ENCODE assay signal across 8 mouse cellular contexts in the genomic region with DNA sequence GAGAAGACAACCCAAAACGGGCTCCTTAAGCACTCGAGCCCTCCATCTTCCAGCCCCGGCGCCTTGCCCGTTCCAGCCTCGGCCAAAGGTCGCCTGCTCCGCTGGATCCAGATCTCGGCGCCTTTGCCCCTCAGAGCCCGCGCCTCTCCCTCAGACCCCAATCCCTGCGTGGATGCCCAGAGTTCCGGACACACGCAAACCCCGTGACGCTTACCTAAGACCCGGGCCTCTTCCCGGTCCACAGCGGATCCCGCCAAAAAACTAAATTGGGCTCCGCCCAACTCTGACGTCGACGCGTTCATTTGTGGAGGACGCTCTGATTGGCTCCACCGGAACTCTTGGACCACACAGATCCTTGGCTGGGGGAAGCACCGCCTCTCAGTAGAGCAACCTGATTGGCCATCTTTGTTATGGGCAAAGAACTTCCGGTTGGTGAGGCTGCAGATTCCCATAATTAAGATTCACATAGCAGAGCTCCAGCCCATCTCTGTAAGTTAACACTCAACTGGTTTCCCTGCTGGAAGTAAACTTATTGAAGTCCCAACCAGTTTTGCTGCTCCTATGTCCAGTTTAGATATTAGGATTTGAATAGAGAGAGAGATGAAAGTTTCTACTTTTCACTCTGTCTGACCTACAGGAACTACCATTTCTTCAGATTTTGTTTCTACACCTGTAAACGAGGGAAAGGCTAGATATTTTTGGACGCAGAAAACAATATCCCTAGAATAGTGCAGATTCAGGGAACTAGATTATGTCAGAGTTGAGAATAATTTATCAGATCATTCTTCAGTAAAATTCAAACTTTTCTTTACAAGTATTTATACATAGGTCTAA. TPM values are rescaled to one million over a fixed set of nuclear protein-coding genes. Genes with fewer than 3 reads are reported as not detected.
A peak's percentile ranks its signal among the peaks of the same experiment; 100 is the strongest.
DNase-seq lines count a peak whose midpoint lies in the region; ATAC-seq lines count a peak whose summit lies in the region.

Gene Mcm10 (minus strand): TSS at position 301 of the 834 bp plus-strand sequence.

- peak within 1 kb of the TSS; percentile 47 for H3K4me3 ChIP-seq in forebrain, embryonic 14.5 days (ENCODE audit: low read depth, low read length)
- H3K4me3 ChIP-seq in neural tube, embryonic 15.5 days (replicated peaks): peak within 1 kb of the TSS; percentile 54

- H3K27me3 ChIP-seq in forebrain, embryonic 14.5 days (replicated peaks; ENCODE audit: control insufficient read depth, insufficient read depth, low read length): no peaks in the 10 kb centered on the region
- no peaks in the 10 kb centered on the region for H3K27me3 ChIP-seq in neural tube, embryonic 15.5 days (replicated peaks)

- H3K36me3 ChIP-seq in forebrain, embryonic 14.5 days (ENCODE audit: control insufficient read depth, insufficient read depth, low read length): peaks cover 4% of the 10 kb centered on the region; the same call in 1 of the 2 replicates
- H3K36me3 ChIP-seq in neural tube, embryonic 15.5 days: no peaks in the 10 kb centered on the region

- peaks cover 8% of the 10 kb centered on the region for H3K4me1 ChIP-seq in forebrain, embryonic 14.5 days (ENCODE audit: control insufficient read depth, insufficient read depth, low read length)
- peaks cover 4% of the 10 kb centered on the region; the same call in 1 of the 2 replicates for H3K4me1 ChIP-seq in neural tube, embryonic 15.5 days

- ATAC-seq in forebrain, embryonic 14.5 days: peak; percentile 100
- peak; percentile 100 for ATAC-seq in neural tube, embryonic 15.5 days (ENCODE audit: low FRiP score)

- peak within 1 kb of the TSS; percentile 59 for H3K9ac ChIP-seq in forebrain, embryonic 14.5 days (ENCODE audit: low read length)
- 0 out of 2 replicates have a peak within 1 kb of the TSS, but pooled peaks have one; percentile 43 for H3K9ac ChIP-seq in neural tube, embryonic 15.5 days (replicated peaks)

- no peaks in the 10 kb centered on the region for H3K9me3 ChIP-seq in forebrain, embryonic 14.5 days (replicated peaks; ENCODE audit: control insufficient read depth, low read length)
- no peaks in the 10 kb centered on the region for H3K9me3 ChIP-seq in neural tube, embryonic 15.5 days (replicated peaks)

- intact Hi-C loops in heart, postnatal 14 days (cut with DNase I): loop anchor here (5.0 kb wide), 1 partner anchor 95 kb away; the partner anchor contains the start of gene Phyh

- peak; percentile 97 for DNase-seq in ES-CJ7 (ENCODE audit: low read depth, low spot score)
- peak; percentile 73 for DNase-seq in cerebellum, adult 11 months
- DNase-seq in forebrain, embryonic 14.5 days (ENCODE audit: low spot score): peak; percentile 99
- peak; percentile 91 to 95 for DNase-seq in heart, postnatal 14 days
- peak; percentile 92 for DNase-seq in layer of hippocampus, adult 11-12 months (ENCODE audit: low spot score)
- DNase-seq in lung, adult 18-20 months: peak; percentile 93 to 95
- peak; percentile 93 for DNase-seq in testis, postnatal 14 days (ENCODE audit: low spot score)

- WGBS in forebrain, embryonic 14.5 days: 4% methylated on average over 32 of the region's 32 CpGs
- WGBS in neural tube, embryonic 15.5 days: 4% methylated on average over 32 of the region's 32 CpGs

- H3K27ac ChIP-seq in forebrain, embryonic 14.5 days (ENCODE audit: low read depth, low read length): no peak within 1 kb of the TSS
- no peak within 1 kb of the TSS for H3K27ac ChIP-seq in neural tube, embryonic 15.5 days (replicated peaks)

- H3K4me2 ChIP-seq in forebrain, embryonic 14.5 days (ENCODE audit: low read length): peak within 1 kb of the TSS; percentile 60
- H3K4me2 ChIP-seq in neural tube, embryonic 15.5 days: peak within 1 kb of the TSS; percentile 96

RNA-seq across cellular contexts. Expression of gene Mcm10, which starts in this region (rescaled TPM):
- polyA plus RNA-seq in forebrain, embryonic 14.5 days (2014; fragmentation: Nextera tagmentation; extraction: Ambion mirVana): 14.8 and 17.9 TPM in 2 replicates
- 1 to 10 TPM in 1 of 2 experiments, under 1 TPM in 1; 0.88 to 1.8 TPM for total RNA-seq in heart, postnatal 14 days (2021)
- polyA plus RNA-seq in neural tube, embryonic 15.5 days (2015; fragmentation: Nextera tagmentation; extraction: Ambion mirVana): 3.7 and 11.6 TPM in 2 replicates
